Mouse (Mus musculus): ENCODE measurements at regions not wholly inside any gene's neighbourhood (a gene's known extent, or its start where the extent isn't known, plus 50 kb on each side); places are given as distances from the start of the nearest gene placed in this dataset.

DNA sequence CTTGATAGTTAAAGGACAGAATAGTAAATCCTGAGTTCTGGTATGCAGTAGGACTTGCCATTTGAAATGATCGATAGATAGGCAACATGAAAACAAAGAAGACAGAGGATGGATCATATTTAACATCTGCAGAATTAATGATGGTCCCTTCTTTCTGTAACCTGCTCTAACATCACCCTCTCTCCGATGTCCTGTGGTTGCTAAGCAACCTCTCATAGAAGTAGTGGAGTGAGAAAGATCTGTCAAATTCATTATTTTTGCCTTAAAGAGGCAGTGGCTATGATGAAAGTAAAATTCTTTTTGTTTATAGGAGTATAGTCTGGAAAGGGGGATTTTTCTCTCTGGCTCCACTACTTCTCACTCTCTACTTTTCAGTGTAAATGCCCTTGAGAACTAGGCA is 1209.5 kb downstream of the Sorcs3 start:
- no peak for ATAC-seq (ENCODE audit: insufficient number of reproducible peaks, insufficient read depth, low FRiP score, low read depth)
- no peaks in the 10 kb centered on the region for H3K36me3 ChIP-seq (ENCODE audit: control insufficient read depth, insufficient read depth, low read length)
- H3K27me3 ChIP-seq (ENCODE audit: control insufficient read depth, insufficient read depth, low read length) = no peaks in the 10 kb centered on the region
- no peak overlapping the region for H3K4me2 ChIP-seq (ENCODE audit: low read length)
- no peak overlapping the region for H3K9ac ChIP-seq (ENCODE audit: low read length)
- no peak overlapping the region for H3K27ac ChIP-seq (replicated peaks in 1 of 2; ENCODE audit: control insufficient read depth in 1 of 2, insufficient read depth in 1 of 2, low read depth in 2 of 2, low read length in 2 of 2)
- WGBS = 86% methylated on average over 2 of the region's 2 CpGs
- H3K4me1 ChIP-seq (ENCODE audit: control insufficient read depth in 2 of 2, insufficient read depth in 2 of 2, low read length in 2 of 2) = no peaks in the 10 kb centered on the region
- no peaks in the 10 kb centered on the region for H3K9me3 ChIP-seq (ENCODE audit: control insufficient read depth, low read length)
- no peak overlapping the region for H3K4me3 ChIP-seq (ENCODE audit: control insufficient read depth in 1 of 2, insufficient read depth in 1 of 2, low read depth in 1 of 2, low read length in 2 of 2)

DNA sequence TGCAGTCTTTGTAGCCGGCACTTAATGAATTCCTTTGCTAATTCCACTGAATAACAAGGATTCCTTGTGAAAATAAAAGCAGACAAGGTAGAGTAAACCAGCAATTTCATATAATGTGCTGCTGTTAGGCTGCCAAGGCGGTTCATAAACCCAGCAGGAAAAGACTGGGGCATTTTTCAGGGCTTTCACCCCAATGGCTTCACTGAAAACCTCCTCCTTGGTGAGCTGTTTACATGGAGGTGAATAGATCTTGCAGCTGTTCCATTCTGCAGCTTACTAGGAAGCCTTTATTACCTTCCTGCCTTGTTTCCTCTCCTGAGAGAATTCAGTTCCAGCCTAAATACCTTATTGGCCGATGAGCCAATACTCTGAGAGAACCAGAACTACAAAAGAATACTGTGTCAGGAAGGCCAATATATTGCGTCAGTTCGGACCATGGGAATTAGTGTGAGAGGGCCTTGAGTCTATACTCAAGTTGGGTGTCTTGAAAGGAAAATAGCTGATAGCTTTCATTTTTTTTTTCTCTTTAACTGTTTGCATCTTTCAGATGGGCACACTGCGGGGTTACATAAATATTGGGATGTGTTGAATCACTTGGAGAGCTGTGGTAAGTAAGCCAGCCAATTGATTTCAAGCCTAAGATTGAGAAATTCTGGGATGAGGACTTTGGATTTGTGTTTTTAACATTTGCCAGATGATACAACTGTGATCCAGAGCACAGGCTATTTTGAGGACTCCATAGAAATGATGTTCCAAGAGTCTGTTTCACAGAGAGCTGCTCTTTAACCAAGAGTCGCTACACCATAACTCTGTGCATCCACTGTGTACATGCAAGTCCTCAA is 1217.5 kb downstream of the Sorcs3 start:
- H3K36me3 ChIP-seq (ENCODE audit: control insufficient read depth, insufficient read depth, low read length) = no peaks in the 10 kb centered on the region
- H3K27ac ChIP-seq (replicated peaks in 1 of 2; ENCODE audit: control insufficient read depth in 1 of 2, insufficient read depth in 1 of 2, low read depth in 2 of 2, low read length in 2 of 2) = no peak overlapping the region
- H3K4me3 ChIP-seq (ENCODE audit: control insufficient read depth in 1 of 2, insufficient read depth in 1 of 2, low read depth in 1 of 2, low read length in 2 of 2) = no peak overlapping the region
- ATAC-seq (ENCODE audit: insufficient number of reproducible peaks, insufficient read depth, low FRiP score, low read depth) = no peak
- H3K9ac ChIP-seq (ENCODE audit: low read length) = no peak overlapping the region
- no peaks in the 10 kb centered on the region for H3K4me1 ChIP-seq (ENCODE audit: control insufficient read depth in 2 of 2, insufficient read depth in 2 of 2, low read length in 2 of 2)
- WGBS = 77% methylated on average over 7 of the region's 7 CpGs
- H3K9me3 ChIP-seq (ENCODE audit: control insufficient read depth, low read length) = no peaks in the 10 kb centered on the region
- H3K4me2 ChIP-seq (ENCODE audit: low read length) = no peak overlapping the region
- H3K27me3 ChIP-seq (ENCODE audit: control insufficient read depth, insufficient read depth, low read length) = no peaks in the 10 kb centered on the region

All from heart, embryonic 14.5 days (tissue).